Mouse (Mus musculus) limb, embryonic 14.5 days (tissue): ENCODE data around the gene Ly6g5b. TPM values are rescaled to one million over a fixed set of nuclear protein-coding genes. Genes with fewer than 3 reads are reported as not detected.

Source experiments
- ATAC-seq: fragments of 200-750 bp; cut with Nextera tagmentation; 2 replicates; pipeline ENCODE4 v1.8.0; 2017; ENCODE audit warnings: low read depth, moderate number of reproducible peaks, moderate TSS enrichment; ENCODE audit not compliant: low FRiP score
- DNase-seq: peaks from one replicate; pipeline ENCODE4 v3.0.0-alpha.2; 2015; ENCODE audit warnings: low spot score
- H3K27ac ChIP-seq: fragments of 300-500 bp; sonication (generic); replicated peaks from 2 replicates; pipeline ENCODE4 v1.5.1; 2014; ENCODE audit warnings: low read depth, mild to moderate bottlenecking, low read length, moderate library complexity, mixed read lengths
- H3K27me3 ChIP-seq: fragments of 300-500 bp; sonication (generic); 2 replicates; pipeline ENCODE4 v1.6.1; 2014; ENCODE audit warnings: low read length, mixed read lengths; ENCODE audit not compliant: control insufficient read depth, insufficient read depth
- H3K36me3 ChIP-seq: fragments of 300-500 bp; sonication (generic); 2 replicates; pipeline ENCODE4 v1.6.1; 2014; ENCODE audit warnings: mild to moderate bottlenecking, low read length, moderate library complexity, mixed read lengths; ENCODE audit not compliant: control insufficient read depth, insufficient read depth
- H3K4me1 ChIP-seq: fragments of 300-500 bp; sonication (generic); 2 replicates; pipeline ENCODE4 v1.6.1; 2014; ENCODE audit warnings: antibody characterized with exemption, low read length, mixed read lengths; ENCODE audit not compliant: control insufficient read depth, insufficient read depth
- H3K4me2 ChIP-seq: fragments of 300-500 bp; sonication (generic); replicated peaks from 2 replicates; pipeline ENCODE4 v1.6.1; 2014; ENCODE audit warnings: low read depth, mild to moderate bottlenecking, low read length, moderate library complexity; ENCODE audit not compliant: severe bottlenecking
- H3K4me3 ChIP-seq: fragments of 300-500 bp; sonication (generic); replicated peaks from 2 replicates; pipeline ENCODE4 v1.5.1; 2014; ENCODE audit warnings: low read length
- H3K9ac ChIP-seq: fragments of 300-500 bp; sonication (generic); 2 replicates; pipeline ENCODE4 v1.6.1; 2014; ENCODE audit warnings: mild to moderate bottlenecking, low read depth, low read length, moderate library complexity; ENCODE audit not compliant: severe bottlenecking
- H3K9me3 ChIP-seq: fragments of 300-500 bp; sonication (generic); 2 replicates; pipeline ENCODE4 v1.6.1; 2016; ENCODE audit warnings: low read length; ENCODE audit not compliant: control insufficient read depth
- POLR2A ChIP-seq: fragments of 200-500 bp; IDR thresholded peaks from 2 replicates; pipeline ENCODE4 v1.8.0; 2012; ENCODE audit warnings: inconsistent platforms, mild to moderate bottlenecking, moderate library complexity, borderline replicate concordance; ENCODE audit not compliant: insufficient read depth, insufficient read length; ENCODE audit errors: extremely low read depth
- WGBS: fragments of 180-500 bp; shearing (Covaris S2); extraction: QIAGEN DNeasy Blood & Tissue Kit; methylation state at CpG from one replicate; pipeline ENCODE4 v1.1.7; 2014; 5-methylcytosine and 5-hydroxymethylcytosine counted together
- polyA plus RNA-seq, 2 experiments: library from polyadenylated mRNA; depleted of rRNA in 1 of 2; stranded (reverse) in 1 of 2; unstranded in 1 of 2; fragments of >200 nt; fragmentation: Nextera tagmentation in 1 of 2; extraction: Ambion mirVana in 1 of 2; gene quantifications; 2 replicates each; pipeline versions ENCODE4 v1.2.1 to v1.2.3; 2012 to 2014

Gene Ly6g5b
- polyA plus RNA-seq, 2 experiments, result 0.59 to 2.1 TPM

DNA sequence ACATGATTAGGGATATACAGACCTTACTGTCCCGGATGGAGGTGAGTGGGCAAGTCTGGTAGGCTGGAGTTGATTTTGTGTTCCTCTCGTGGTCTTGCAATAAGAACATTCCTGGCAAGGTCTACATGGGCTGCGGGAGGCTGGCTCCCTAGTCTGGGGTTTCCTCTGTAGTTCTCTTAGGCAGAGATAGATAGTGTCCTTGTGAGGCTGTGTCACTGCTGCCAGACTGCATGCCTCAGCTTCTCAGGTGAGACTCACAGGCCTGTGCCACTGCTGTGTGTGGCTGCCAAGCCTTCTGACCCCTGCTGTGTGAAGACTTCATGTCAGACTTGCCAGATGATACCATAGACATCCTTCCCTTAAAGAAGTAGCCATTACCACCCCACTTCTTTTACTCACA, 24.0 kb upstream of the Ly6g5b start:
- no peak for ATAC-seq
- no peak for DNase-seq
- Histone ChIP-seq H3K36me3 (peaks cover 63% of the 10 kb centered on the region), H3K9me3 (no peaks in the 10 kb centered on the region), H3K27ac (no peak overlapping the region), H3K27me3 (no peaks in the 10 kb centered on the region), H3K4me1 (peaks cover 9% of the 10 kb centered on the region; the same call in 1 of the 2 replicates), H3K4me3 (no peak overlapping the region), H3K9ac (no peak overlapping the region), H3K4me2 (no peak overlapping the region)
- 87% methylated on average over 3 of the region's 3 CpGs for WGBS
- TF ChIP-seq POLR2A, result no peak

DNA sequence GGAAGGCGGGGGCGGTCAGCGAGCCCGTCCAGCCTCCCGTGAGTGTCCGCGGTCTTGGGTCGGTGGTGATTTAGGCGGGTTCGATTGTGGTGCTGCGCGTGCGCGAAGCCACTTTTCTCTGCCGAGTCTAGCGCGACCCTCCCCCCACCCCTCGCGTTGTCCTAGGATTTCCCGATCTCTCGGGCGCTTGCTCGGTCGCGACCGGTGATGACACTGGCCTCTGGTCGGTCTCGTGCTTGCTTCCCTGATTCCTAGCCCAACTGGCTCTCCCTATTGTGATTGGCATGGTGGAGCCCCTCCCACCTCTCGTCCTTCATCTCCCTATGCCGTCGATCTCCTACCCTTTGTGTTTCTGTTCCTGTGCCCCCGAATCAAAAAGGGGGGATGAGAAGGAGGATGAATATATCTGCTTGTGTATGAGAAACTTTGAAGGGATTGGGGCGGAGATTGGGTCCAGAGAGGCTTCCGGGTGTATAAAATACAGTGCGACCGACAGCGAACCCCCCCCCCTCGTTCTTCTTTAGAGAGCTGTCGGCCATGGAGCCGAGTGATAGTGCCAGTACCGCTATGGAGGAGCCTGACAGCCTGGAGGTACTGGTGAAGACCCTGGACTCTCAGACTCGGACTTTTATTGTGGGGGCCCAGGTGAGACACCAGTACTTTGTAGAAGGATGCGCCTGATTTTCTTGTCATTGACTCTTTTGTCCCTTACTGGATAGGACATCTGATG, 20.5 kb upstream of the Ly6g5b start:
- 0 out of 2 replicates have a peak, but pooled peaks have one; percentile 2 for TF ChIP-seq POLR2A
- ATAC-seq, result peak; percentile 56
- Histone ChIP-seq H3K27ac (peak overlapping the region; percentile 88), H3K4me1 (peaks cover 9% of the 10 kb centered on the region; the same call in 1 of the 2 replicates), H3K9me3 (no peaks in the 10 kb centered on the region), H3K36me3 (peaks cover 28% of the 10 kb centered on the region), H3K4me2 (peak overlapping the region; percentile 73), H3K4me3 (peak overlapping the region; percentile 73), H3K27me3 (no peaks in the 10 kb centered on the region), H3K9ac (peak overlapping the region; percentile 81)
- no peak for DNase-seq
- whole genome bisulfite sequencing, result 1% methylated on average over 26 of the region's 43 CpGs

DNA sequence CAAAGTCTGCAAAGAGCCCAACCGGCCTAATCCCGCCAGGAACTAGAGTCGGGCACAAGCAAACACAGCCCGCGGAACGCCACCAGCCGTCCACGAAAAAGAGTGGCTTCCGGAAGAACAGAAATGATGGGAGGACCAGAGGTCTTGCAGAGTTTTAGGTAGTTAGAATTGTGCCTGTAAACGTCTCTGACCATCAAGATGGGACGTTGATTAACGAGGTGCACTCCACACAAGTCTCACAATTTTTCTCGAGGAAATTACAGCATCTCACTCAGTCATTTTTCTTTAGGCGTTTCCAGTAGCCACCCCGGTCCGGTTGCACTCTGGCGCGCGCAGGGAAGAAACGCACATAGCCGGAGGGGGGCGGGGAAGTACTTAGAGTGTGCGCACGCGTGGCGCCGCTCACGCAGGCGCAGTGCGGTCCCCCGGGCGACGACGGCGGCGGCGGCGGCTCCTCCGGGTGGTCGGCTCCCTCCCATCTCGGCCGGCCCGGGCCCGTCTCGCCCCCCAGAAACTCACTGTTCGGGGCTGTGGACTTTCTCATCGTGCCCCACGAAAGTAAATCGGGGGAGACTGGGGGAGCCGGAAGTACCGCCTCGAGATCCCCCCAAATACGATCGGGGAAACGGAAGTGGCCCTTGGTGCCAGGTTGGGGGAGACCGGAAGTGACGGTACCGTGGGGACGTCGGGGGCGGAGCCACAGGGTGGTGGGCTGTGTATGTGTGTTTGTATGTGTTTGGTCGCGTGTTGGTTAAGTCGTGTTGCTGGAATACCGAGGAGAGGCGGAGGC, 19.8 kb upstream of the Ly6g5b start, which contains the start of gene Bag6:
Bag6 (plus strand) TSS at position 378 of the 790 bp plus-strand sequence.
- peak within 1 kb of the TSS; percentile 88 for H3K27ac ChIP-seq
- WGBS, result under 1% methylated on average over 63 of the region's 66 CpGs

DNA sequence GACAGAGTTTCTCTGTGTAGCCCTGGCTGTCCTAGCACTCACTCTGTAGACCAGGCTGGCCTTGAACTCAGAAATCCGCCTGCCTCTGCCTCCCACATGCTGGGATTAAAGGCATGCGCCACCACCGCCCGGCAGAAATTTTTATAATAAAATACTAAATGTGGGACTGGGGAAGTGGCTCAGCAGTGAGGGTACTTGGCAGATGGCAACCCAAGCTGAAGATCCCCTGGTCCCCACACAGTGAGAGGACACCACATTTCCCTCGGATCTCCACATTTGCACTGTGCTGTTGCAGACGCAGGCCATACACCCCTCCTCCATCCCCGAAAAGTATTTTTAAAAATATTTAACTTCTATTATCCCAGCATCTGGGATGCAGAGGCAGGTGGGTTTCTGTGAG, 18.3 kb upstream of the Ly6g5b start:
- TF ChIP-seq POLR2A, result no peak
- no peak for DNase-seq
- H3K9ac ChIP-seq, result no peak overlapping the region
- peaks cover 9% of the 10 kb centered on the region; the same call in 1 of the 2 replicates for H3K4me1 ChIP-seq
- no peak overlapping the region for H3K4me2 ChIP-seq
- H3K36me3 ChIP-seq, result peaks cover 15% of the 10 kb centered on the region
- H3K9me3 ChIP-seq, result no peaks in the 10 kb centered on the region
- no peak overlapping the region for H3K27ac ChIP-seq
- no peaks in the 10 kb centered on the region for H3K27me3 ChIP-seq
- 97% methylated on average over 7 of the region's 7 CpGs for WGBS
- ATAC-seq, result no peak
- H3K4me3 ChIP-seq, result no peak overlapping the region

More for the DNA sequence above, 19.8 kb upstream of the Ly6g5b start, which contains the start of gene Bag6:
- Histone ChIP-seq H3K9me3 (no peaks in the 10 kb centered on the region), H3K4me3 (peak within 1 kb of the TSS; percentile 73), H3K36me3 (peaks cover 25% of the 10 kb centered on the region), H3K4me1 (peaks cover 9% of the 10 kb centered on the region; the same call in 1 of the 2 replicates), H3K27me3 (no peaks in the 10 kb centered on the region), H3K4me2 (peak within 1 kb of the TSS; percentile 73), H3K9ac (peak within 1 kb of the TSS; percentile 81)
- DNase-seq, result peak; percentile 94
- peak; percentile 93 for ATAC-seq
- peak; percentile 26; the same call in 1 of the 2 replicates for TF ChIP-seq POLR2A

DNA sequence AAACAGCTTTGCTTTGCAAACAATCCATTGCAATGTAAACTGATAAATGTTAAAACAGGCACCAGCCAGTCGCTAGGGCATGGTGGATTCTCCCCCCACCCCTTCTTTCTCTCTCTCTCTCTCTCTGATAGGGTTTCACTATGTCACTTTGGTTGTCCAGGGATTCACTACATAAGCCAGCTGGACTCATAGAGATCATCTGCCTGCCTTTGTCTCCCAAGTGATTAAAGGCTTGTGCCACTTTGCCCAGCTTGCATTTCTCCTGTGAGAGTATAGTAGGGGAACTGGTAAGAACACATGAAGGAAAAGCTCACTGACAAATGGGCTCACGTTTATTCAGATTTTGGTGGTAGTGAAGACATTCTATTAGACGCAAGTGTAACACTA, 16.9 kb upstream of the Ly6g5b start:
- Histone ChIP-seq H3K4me2 (no peak overlapping the region), H3K9me3 (no peaks in the 10 kb centered on the region), H3K27ac (no peak overlapping the region), H3K9ac (no peak overlapping the region), H3K4me1 (peaks cover 11% of the 10 kb centered on the region), H3K27me3 (no peaks in the 10 kb centered on the region), H3K36me3 (peaks cover 16% of the 10 kb centered on the region), H3K4me3 (no peak overlapping the region)
- no peak for DNase-seq
- no peak for ATAC-seq
- TF ChIP-seq POLR2A, result no peak
- WGBS, result 76% methylated on average over 3 of the region's 3 CpGs
